Mouse (Mus musculus) lung, postnatal 0 days (tissue): Measurements from ENCODE around the gene Cyp27b1. TPM values are rescaled to one million over a fixed set of nuclear protein-coding genes. Genes with fewer than 3 reads are reported as not detected.

ENCODE experiments used
- ATAC-seq: fragments of 200-750 bp; cut with Nextera tagmentation; 2 replicates; pipeline ENCODE4 v1.8.0; 2017; ENCODE audit warnings: moderate library complexity
- DNase-seq: peaks from one replicate; pipeline ENCODE4 v3.0.0-alpha.2; 2016; ENCODE audit warnings: low spot score
- H3K27ac ChIP-seq: fragments of 300-500 bp; sonication (generic); 2 replicates; pipeline ENCODE4 v1.5.1; 2014; ENCODE audit warnings: antibody characterized with exemption, mild to moderate bottlenecking, low read length, mixed read lengths
- H3K27me3 ChIP-seq: fragments of 300-500 bp; sonication (generic); replicated peaks from 2 replicates; pipeline ENCODE4 v1.6.1; 2014; ENCODE audit warnings: low read length, mixed read lengths; ENCODE audit not compliant: insufficient read depth
- H3K36me3 ChIP-seq: fragments of 300-500 bp; sonication (generic); 2 replicates; pipeline ENCODE4 v1.6.1; 2014; ENCODE audit warnings: low read length, mixed read lengths; ENCODE audit not compliant: insufficient read depth
- H3K4me1 ChIP-seq: fragments of 300-500 bp; sonication (generic); 2 replicates; pipeline ENCODE4 v1.6.1; 2014; ENCODE audit warnings: antibody characterized with exemption, low read depth, low read length, mixed read lengths; ENCODE audit not compliant: insufficient read depth
- H3K4me2 ChIP-seq: fragments of 300-500 bp; sonication (generic); replicated peaks from 2 replicates; pipeline ENCODE4 v1.6.1; 2014; ENCODE audit warnings: low read depth, mild to moderate bottlenecking, low read length, moderate library complexity, mixed read lengths
- H3K4me3 ChIP-seq: fragments of 300-500 bp; sonication (generic); 2 replicates; pipeline ENCODE4 v1.5.1; 2014; ENCODE audit warnings: low read depth, low read length
- H3K9ac ChIP-seq: fragments of 300-500 bp; sonication (generic); replicated peaks from 2 replicates; pipeline ENCODE4 v1.6.1; 2014; ENCODE audit warnings: low read depth, mild to moderate bottlenecking
- H3K9me3 ChIP-seq: fragments of 300-500 bp; sonication (generic); 2 replicates; pipeline ENCODE4 v1.6.1; 2016; ENCODE audit warnings: low read length, mixed read lengths
- CTCF ChIP-seq: IDR thresholded peaks from 2 replicates; pipeline ENCODE4 v1.5.1; 2016; ENCODE audit warnings: antibody characterized with exemption, mild to moderate bottlenecking
- EP300 ChIP-seq: IDR thresholded peaks from 2 replicates; pipeline ENCODE4 v1.6.1; 2016; ENCODE audit warnings: antibody characterized with exemption, mild to moderate bottlenecking, control low read depth
- WGBS: fragments of 180-500 bp; shearing (Covaris S2); extraction: QIAGEN DNeasy Blood & Tissue Kit; methylation state at CpG from one replicate; pipeline ENCODE4 v1.1.7; 2014; 5-methylcytosine and 5-hydroxymethylcytosine counted together
- polyA plus RNA-seq: library from polyadenylated mRNA; unstranded; fragments of >200 nt; fragmentation: Nextera tagmentation; extraction: Ambion mirVana; gene quantifications from 2 replicates; pipeline ENCODE4 v1.2.1, GENCODE M21; 2015

The Cyp27b1 gene
- polyA plus RNA-seq, 1 experiment from 2014 or later: 0.13 TPM

DNA sequence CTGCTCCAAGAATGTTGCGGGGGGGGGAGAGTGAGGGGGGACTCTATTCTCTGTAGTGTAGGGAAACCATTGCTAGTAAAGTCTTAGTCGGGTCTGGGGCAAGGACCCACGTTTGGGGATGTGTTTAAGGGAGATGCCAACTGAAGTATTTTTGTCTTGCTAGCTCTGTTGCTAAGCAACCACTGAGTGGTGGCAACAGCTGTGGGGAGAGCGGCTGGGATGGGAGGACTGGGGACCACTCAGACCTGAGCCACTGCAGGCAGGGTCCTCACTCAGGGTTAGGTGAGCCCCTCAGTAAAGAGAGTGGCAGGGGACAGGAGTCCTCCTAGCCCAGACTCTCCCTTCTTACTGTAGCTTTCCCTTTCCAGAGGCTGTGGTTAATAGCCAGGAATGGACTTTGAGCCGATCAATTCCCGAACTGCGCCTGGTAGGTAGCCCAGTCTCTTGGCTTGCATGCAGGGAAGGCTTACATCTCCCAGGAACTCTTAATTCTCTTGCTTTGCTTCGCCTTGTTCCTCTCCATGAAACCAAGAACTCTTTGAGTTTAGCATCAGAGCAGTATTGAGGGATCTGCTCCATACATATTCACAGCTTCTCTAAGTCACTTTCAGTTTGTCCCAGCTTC lies 34.1 kb downstream of the Cyp27b1 start:
- Histone ChIP-seq H3K27me3 (peaks cover 61% of the 10 kb centered on the region), H3K9ac (no peak overlapping the region), H3K4me2 (no peak overlapping the region), H3K27ac (no peak overlapping the region), H3K9me3 (no peaks in the 10 kb centered on the region), H3K36me3 (no peaks in the 10 kb centered on the region), H3K4me1 (peaks cover 10% of the 10 kb centered on the region), H3K4me3 (0 out of 2 replicates have a peak overlapping the region, but pooled peaks have one; percentile 23)
- WGBS: 23% methylated on average over 8 of the region's 8 CpGs
- TF ChIP-seq CTCF: no peak
- no peak for TF ChIP-seq EP300
- no peak for DNase-seq
- no peak for ATAC-seq

DNA sequence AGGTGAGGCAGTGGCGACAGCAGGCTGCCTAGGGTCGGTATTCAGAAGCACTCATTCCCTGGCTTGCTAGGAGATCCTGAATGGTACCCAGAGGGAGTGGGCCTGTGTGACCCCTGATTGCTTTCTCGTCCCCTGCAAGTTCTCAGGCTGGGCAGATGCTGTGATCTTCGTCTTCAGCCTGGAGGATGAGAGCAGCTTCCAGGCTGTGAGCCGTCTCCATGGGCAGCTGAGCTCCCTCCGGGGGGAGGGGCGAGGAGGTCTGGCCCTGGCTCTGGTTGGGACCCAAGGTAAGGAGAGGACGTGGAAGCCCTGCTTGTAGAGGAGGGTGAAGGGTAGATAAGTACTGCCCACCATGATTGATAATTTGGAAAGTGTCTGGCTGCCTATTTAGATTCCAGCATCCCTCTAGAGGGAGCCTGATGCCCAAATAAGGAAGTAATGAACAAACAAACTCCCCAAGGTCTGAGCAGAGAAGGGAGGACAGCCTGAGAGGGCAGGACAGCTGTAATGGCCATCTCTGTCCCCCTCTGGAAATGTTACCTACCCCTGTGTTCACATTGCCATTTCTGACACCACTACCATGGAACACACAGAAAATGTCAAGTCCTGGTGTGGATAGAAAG lies 35.4 kb downstream of the Cyp27b1 start:
- TF ChIP-seq CTCF (no peak), EP300 (no peak)
- ATAC-seq: no peak
- no peak overlapping the region for H3K27ac ChIP-seq
- H3K4me1 ChIP-seq: peaks cover 10% of the 10 kb centered on the region
- no peaks in the 10 kb centered on the region for H3K36me3 ChIP-seq
- no peak overlapping the region for H3K9ac ChIP-seq
- no peak overlapping the region for H3K4me3 ChIP-seq
- H3K27me3 ChIP-seq: peaks cover 50% of the 10 kb centered on the region
- H3K4me2 ChIP-seq: no peak overlapping the region
- WGBS: 26% methylated on average over 8 of the region's 8 CpGs
- no peaks in the 10 kb centered on the region for H3K9me3 ChIP-seq
- no peak for DNase-seq

DNA sequence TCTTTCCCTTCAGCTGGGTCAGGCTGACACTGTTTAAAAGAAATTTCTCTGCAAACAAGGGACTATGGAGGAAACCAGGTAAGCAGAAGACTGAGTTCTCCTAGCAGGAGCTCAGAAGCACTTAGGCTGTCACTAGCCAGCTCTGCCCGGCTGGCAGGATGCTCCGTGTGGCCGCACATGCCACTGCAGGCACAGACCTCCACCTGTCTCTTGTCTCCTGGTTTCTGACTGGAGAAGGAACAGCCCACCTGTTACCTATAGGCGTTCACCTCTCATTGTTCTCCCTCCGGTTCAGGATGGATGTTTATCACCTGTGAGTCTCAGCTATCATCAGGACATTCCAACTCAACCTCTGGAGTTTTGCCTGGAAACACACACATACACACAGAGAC lies 35.9 kb downstream of the Cyp27b1 start:
- Histone ChIP-seq H3K4me1 (peaks cover 10% of the 10 kb centered on the region), H3K9ac (no peak overlapping the region), H3K27me3 (peaks cover 45% of the 10 kb centered on the region), H3K27ac (no peak overlapping the region), H3K4me2 (no peak overlapping the region), H3K9me3 (no peaks in the 10 kb centered on the region), H3K36me3 (no peaks in the 10 kb centered on the region), H3K4me3 (no peak overlapping the region)
- WGBS: 37% methylated on average over 5 of the region's 5 CpGs
- DNase-seq: no peak
- no peak for ATAC-seq
- TF ChIP-seq CTCF: peak; percentile 11; the same call in 1 of the 2 replicates
- no peak for TF ChIP-seq EP300

DNA sequence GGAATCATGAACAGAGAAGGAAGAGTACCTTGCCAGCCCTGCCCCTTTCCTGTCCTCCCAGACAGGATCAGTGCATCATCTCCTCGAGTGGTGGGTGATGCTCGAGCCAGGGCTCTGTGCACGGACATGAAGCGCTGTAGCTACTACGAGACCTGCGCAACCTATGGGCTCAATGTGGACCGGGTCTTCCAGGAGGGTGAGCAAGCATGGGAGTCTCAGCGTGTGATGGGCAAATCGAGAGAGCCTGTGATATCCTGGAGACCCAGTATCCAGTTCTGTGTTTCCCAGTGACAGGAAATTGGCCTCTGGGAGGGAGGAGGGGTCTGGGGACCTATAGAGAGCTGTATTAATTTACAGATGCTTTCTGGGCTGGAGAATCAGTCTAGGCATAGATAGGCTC lies 37.0 kb downstream of the Cyp27b1 start:
- DNase-seq (no peak), ATAC-seq (no peak)
- Histone ChIP-seq H3K4me2 (no peak overlapping the region), H3K9me3 (no peaks in the 10 kb centered on the region), H3K4me3 (no peak overlapping the region), H3K27ac (no peak overlapping the region), H3K36me3 (no peaks in the 10 kb centered on the region), H3K27me3 (peaks cover 41% of the 10 kb centered on the region), H3K9ac (no peak overlapping the region), H3K4me1 (peaks cover 2% of the 10 kb centered on the region)
- 74% methylated on average over 9 of the region's 9 CpGs for WGBS
- TF ChIP-seq EP300 (no peak), CTCF (no peak)

DNA sequence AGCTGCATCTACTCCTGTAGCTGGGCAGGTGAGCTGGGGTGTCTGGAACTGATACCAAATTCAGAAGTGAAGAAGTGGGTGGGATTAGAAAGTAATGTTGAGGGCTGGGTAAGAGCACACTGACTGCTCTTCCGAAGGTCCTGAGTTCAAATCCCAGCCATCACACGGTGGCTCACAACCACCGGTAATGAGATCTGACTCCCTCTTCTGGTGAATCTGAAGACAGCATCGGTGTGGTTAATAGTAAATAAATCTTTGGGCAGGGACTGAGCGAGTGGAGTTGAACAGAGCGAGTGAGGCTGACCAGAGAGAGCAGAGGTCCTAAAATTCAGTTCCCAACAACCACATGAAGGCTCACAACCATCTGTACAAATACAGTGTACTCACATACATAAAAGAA lies 37.6 kb downstream of the Cyp27b1 start:
- H3K36me3 ChIP-seq: no peaks in the 10 kb centered on the region
- no peaks in the 10 kb centered on the region for H3K9me3 ChIP-seq
- 55% methylated on average over 6 of the region's 6 CpGs for WGBS
- H3K4me1 ChIP-seq: peaks cover 2% of the 10 kb centered on the region; the same call in 1 of the 2 replicates
- no peak overlapping the region for H3K27ac ChIP-seq
- ATAC-seq (no peak), DNase-seq (no peak)
- no peak overlapping the region for H3K4me2 ChIP-seq
- no peak overlapping the region for H3K9ac ChIP-seq
- H3K4me3 ChIP-seq: no peak overlapping the region
- TF ChIP-seq CTCF (no peak; the same call in 1 of the 2 replicates), EP300 (no peak)
- H3K27me3 ChIP-seq: peaks cover 41% of the 10 kb centered on the region

DNA sequence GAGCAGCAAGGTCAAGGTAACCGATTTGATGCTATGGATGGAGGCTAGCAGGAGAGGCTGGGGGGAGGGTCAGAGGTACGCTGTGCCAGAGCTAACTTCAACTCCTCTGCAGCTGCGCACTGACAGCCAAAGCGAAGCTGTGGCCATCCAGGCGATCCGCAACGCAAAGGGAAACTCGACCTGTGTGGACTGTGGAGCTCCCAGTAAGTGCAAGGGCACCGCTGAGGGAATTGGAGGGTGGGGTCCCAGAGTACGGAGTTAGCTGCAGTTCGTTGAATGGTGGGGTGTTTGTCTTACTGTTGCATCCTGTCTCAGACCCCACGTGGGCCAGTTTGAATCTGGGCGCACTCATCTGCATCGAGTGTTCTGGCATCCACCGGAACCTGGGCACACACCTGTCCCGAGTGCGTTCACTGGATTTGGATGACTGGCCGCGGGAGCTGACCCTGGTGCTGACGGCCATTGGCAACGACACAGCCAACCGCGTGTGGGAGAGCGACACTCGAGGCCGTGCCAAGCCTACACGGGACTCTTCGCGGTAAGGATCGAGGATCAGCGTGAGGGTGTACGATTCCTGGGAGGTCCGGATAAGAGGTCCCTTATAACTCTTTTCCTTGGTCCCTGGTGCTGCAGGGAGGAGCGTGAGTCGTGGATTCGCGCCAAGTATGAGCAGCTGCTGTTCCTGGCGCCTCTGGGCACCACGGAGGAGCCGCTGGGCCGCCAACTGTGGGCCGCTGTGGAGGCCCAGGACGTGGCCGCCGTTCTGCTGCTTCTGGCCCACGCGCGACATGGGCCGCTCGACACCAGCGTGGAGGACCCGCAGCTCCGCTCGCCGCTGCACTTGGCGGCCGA lies 42.7 kb downstream of the Cyp27b1 start:
- peaks cover 13% of the 10 kb centered on the region; the same call in 1 of the 2 replicates for H3K4me1 ChIP-seq
- WGBS: 16% methylated on average over 52 of the region's 57 CpGs
- no peak overlapping the region for H3K27ac ChIP-seq
- ATAC-seq (peak; percentile 51), DNase-seq (peak; percentile 59)
- no peak for TF ChIP-seq CTCF
- TF ChIP-seq EP300: no peak
- H3K4me2 ChIP-seq: peak overlapping the region; percentile 47
- H3K4me3 ChIP-seq: peak overlapping the region; percentile 15; the same call in 1 of the 2 replicates
- H3K27me3 ChIP-seq: peaks cover 32% of the 10 kb centered on the region
- no peaks in the 10 kb centered on the region for H3K36me3 ChIP-seq
- H3K9ac ChIP-seq: no peak overlapping the region
- no peaks in the 10 kb centered on the region for H3K9me3 ChIP-seq
